Mouse (Mus musculus): ENCODE data around the gene Cbx3. TPM values are rescaled to one million over a fixed set of nuclear protein-coding genes. Genes with fewer than 3 reads are reported as not detected.
"Not testable (repeated sequence)": the region's sequence is repeated elsewhere in the genome, so short reads cannot be mapped to it uniquely, and the experiment has no call there.

Cbx3 gene
- total RNA-seq, 2 experiments from 2014 or later = 48.2 to 55.3 TPM

- DNase-seq = peak; percentile 73
- intact Hi-C loops (cut with DNase I; ENCODE audit: low total_unique reads) = no loop called here
These were observed 1.1 kb upstream of the Cbx3 start for GRCm38 (mm10) chr6:51468891-51469561.

GRCm38 (mm10) chr6:51469715-51470310, 347 bp upstream of the Cbx3 start, which contains the start of gene Hnrnpa2b1:
Gene Hnrnpa2b1 (minus strand): TSS chr6:51469894.
- DNase-seq = peak; percentile 97
- intact Hi-C loops (cut with DNase I; ENCODE audit: low total_unique reads) = no loop called here

- no peak for DNase-seq
- intact Hi-C loops (cut with DNase I; ENCODE audit: low total_unique reads) = no loop called here
These were observed 982 bp downstream of the Cbx3 start for GRCm38 (mm10) chr6:51471179-51471505.

- DNase-seq = no peak
- intact Hi-C loops (cut with DNase I; ENCODE audit: low total_unique reads) = no loop called here
These were observed 1.6 kb downstream of the Cbx3 start for GRCm38 (mm10) chr6:51471782-51472181.

- no peak for DNase-seq
- intact Hi-C loops (cut with DNase I; ENCODE audit: low total_unique reads) = no loop called here
These were observed 2.1 kb downstream of the Cbx3 start for GRCm38 (mm10) chr6:51472213-51472612.

- intact Hi-C loops (cut with DNase I; ENCODE audit: low total_unique reads) = no loop called here
- DNase-seq = no peak
These were observed 9.1 kb downstream of the Cbx3 start for GRCm38 (mm10) chr6:51479136-51479731.

GRCm38 (mm10) chr6:51481548-51481947, 11.4 kb downstream of the Cbx3 start:
- intact Hi-C loops (cut with DNase I; ENCODE audit: low total_unique reads) = no loop called here
- no peak for DNase-seq

GRCm38 (mm10) chr6:51483861-51484260, 13.7 kb downstream of the Cbx3 start:
- intact Hi-C loops (cut with DNase I; ENCODE audit: low total_unique reads) = no loop called here
- no peak for DNase-seq

- intact Hi-C loops (cut with DNase I; ENCODE audit: low total_unique reads); DNase-seq: not testable (repeated sequence)
These were observed 14.4 kb downstream of the Cbx3 start for GRCm38 (mm10) chr6:51484556-51484955.

GRCm38 (mm10) chr6:51485646-51486045, 15.5 kb downstream of the Cbx3 start:
- intact Hi-C loops (cut with DNase I; ENCODE audit: low total_unique reads) = no loop called here
- no peak for DNase-seq

GRCm38 (mm10) chr6:51486076-51486710, 16.0 kb downstream of the Cbx3 start:
- intact Hi-C loops (cut with DNase I; ENCODE audit: low total_unique reads) = no loop called here
- DNase-seq = no peak

GRCm38 (mm10) chr6:51486731-51487130, 16.6 kb downstream of the Cbx3 start:
- no peak for DNase-seq
- intact Hi-C loops (cut with DNase I; ENCODE audit: low total_unique reads) = no loop called here

- intact Hi-C loops (cut with DNase I; ENCODE audit: low total_unique reads) = no loop called here
These were observed 19.6 kb downstream of the Cbx3 start for GRCm38 (mm10) chr6:51489787-51490186.

GRCm38 (mm10) chr6:51497321-51498111, 27.4 kb downstream of the Cbx3 start:
- intact Hi-C loops (cut with DNase I; ENCODE audit: low total_unique reads) = no loop called here

More at GRCm38 (mm10) chr6:51489787-51490186, 19.6 kb downstream of the Cbx3 start:
- DNase-seq = peak; percentile 78

GRCm38 (mm10) chr6:51505671-51506070, 35.5 kb downstream of the Cbx3 start:
- no peak for DNase-seq
- intact Hi-C loops (cut with DNase I; ENCODE audit: low total_unique reads) = no loop called here

More at GRCm38 (mm10) chr6:51497321-51498111, 27.4 kb downstream of the Cbx3 start:
- DNase-seq = no peak

- no peak for DNase-seq
- intact Hi-C loops (cut with DNase I; ENCODE audit: low total_unique reads) = no loop called here
These were observed 37.4 kb downstream of the Cbx3 start for GRCm38 (mm10) chr6:51507556-51507955.

GRCm38 (mm10) chr6:51508750-51509648, 38.8 kb downstream of the Cbx3 start:
- intact Hi-C loops (cut with DNase I; ENCODE audit: low total_unique reads) = no loop called here
- peak; percentile 73 for DNase-seq

- DNase-seq = peak; percentile 48
- intact Hi-C loops (cut with DNase I; ENCODE audit: low total_unique reads) = loop anchor here (10.0 kb wide), 1 partner anchor 65 kb away; no protein-coding TSS in a partner anchor
These were observed 39.9 kb downstream of the Cbx3 start for GRCm38 (mm10) chr6:51510094-51510493.

GRCm38 (mm10) chr6:51510946-51511345, 40.8 kb downstream of the Cbx3 start:
- intact Hi-C loops (cut with DNase I; ENCODE audit: low total_unique reads) = loop anchor here (10.0 kb wide), 1 partner anchor 64 kb away; no protein-coding TSS in a partner anchor
- DNase-seq = no peak

Measured in gastrocnemius, postnatal 14 days (tissue).